Mouse (Mus musculus) thymus, postnatal 4 days (tissue): ENCODE results near the gene Engase.

Source experiments
- DNase-seq: peaks from one replicate; pipeline ENCODE4 v3.0.0; 2021

The Engase gene

DNA sequence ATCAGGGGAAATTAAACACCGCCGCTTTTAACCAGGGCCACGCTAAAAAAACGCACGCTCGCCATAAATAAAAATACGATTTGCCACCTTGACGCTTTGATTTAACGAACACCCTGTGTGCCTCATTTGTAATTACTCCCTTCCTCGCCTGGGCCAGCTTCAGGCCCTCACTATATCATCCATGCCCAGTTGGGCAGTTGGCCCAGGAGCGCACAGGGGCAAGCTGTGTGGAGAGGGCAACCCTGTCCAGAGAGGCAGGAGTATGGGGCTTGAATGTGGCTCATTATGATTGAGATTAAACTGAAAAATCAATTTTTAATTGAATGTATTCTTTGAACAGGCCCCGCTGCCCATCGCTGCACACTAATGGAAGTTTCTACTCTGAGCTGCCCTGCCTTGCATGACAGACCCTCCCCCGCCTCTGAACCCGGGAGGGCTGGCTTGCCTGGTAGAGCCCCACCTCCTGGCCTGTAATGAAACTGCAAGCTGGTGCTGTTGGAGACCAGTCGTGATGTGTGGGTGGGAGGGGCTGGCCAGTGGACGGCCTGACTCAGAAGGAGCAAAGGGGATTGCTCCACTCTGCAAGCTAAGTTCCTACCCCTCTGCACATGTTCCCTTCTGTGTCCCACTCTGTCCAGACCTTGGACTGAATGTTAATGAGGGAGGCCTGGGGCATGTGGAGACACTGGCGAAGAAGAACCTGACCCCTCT lies 57.9 kb downstream of the Engase start:
- DNase-seq, result peak; percentile 78

DNA sequence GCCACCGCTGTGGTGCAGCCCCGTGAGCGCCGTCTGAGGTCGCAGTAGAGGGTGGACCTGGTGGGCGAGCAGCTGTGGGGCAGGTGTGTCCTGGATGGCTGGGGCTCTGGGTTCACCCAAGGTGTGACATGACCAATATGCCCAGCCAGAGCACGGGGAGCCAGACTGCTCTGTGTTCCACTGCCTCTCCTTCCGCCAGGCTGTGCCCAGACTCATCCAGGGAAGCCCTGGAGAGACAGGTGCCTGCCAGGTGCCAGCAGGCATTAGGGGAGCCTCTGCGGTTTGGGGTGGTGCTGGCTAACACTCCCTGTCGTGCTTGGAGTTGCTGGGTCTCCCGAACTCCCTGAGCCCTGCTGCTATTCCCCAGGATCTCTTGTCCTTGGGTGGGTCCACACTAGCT lies 61.4 kb downstream of the Engase start:
- DNase-seq, result no peak
